Mouse (Mus musculus): ENCODE data around the gene Crkl. TPM values are rescaled to one million over a fixed set of nuclear protein-coding genes. Genes with fewer than 3 reads are reported as not detected.
"Not testable (repeated sequence)": the region's sequence is repeated elsewhere in the genome, so short reads cannot be mapped to it uniquely, and the experiment has no call there.

Crkl gene
- polyA plus RNA-seq, 1 experiment from 2014 or later = 84.5 TPM

DNA sequence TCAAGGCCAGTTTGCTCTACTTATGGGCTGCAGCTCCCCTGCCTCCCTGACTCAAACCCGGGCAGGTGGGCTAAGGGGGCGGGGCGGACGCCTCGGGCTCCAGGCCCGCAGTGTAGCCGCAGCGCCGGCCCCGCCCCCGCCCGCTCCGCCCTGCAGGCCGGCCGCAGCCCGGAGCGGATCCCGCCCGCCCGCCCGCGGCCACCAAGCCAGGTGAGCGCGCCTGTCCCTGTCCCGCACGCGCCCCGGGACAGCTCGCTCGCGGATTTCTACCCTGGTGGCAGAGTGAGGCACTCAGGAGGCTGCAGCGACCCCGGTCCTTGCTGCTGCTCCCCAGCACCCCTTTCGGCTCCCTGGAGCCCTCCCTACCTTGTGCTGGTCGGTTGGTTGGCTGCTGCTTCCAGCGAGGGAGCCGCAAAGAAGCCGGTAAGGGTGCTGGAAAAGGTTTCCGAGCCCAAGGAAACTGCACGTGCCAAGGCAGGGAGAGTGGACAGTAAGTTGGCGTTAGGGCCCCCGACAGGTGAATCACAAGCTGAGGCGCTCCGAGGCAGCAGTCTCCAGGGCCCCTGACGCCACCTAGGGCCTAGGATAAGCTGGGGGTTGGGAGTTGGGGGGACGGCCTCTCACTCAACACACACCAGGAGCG lies 37.8 kb downstream of the Crkl start, which contains the start of gene Aifm3:
Gene Aifm3, plus strand, starts transcription at position 143 of the 643 bp plus-strand sequence.
- ATAC-seq (ENCODE audit: low read depth) = peak; percentile 75; the same call in 1 of the 2 replicates
- Histone ChIP-seq H3K27ac (replicated peaks) (no peak within 1 kb of the TSS), H3K9ac (peak within 1 kb of the TSS; percentile 71), H3K36me3 (peaks cover 31% of the 10 kb centered on the region), H3K4me2 (peak within 1 kb of the TSS; percentile 85), H3K4me1 (replicated peaks) (peaks cover 19% of the 10 kb centered on the region), H3K9me3 (no peaks in the 10 kb centered on the region), H3K4me3 (peak within 1 kb of the TSS; percentile 44), H3K27me3 (peaks cover 40% of the 10 kb centered on the region)
- 1% methylated on average over 45 of the region's 47 CpGs for WGBS

DNA sequence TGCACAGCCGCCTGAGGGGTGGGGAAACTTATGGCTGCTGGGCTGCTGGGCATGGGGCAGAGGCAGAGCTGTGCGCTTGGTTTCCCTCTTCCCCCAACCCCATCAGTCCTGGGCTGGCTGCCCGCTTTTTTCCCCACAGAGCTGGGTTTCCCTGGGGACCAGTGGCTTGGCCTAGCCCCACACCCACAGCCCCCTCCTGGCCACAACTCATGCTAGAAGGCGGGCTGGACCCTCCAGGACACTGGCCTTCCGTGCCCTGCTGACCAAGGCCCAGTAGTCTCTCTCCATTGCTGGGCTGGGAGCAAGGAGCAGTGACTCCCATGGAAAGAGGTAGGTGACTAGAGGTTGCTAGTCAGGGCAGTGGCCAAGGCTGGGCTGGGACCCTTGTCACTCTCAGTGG lies 39.4 kb downstream of the Crkl start:
- Histone ChIP-seq H3K27me3 (peaks cover 40% of the 10 kb centered on the region), H3K36me3 (peaks cover 17% of the 10 kb centered on the region), H3K4me1 (replicated peaks) (peaks cover 21% of the 10 kb centered on the region), H3K27ac (replicated peaks) (no peak overlapping the region), H3K4me3 (no peak overlapping the region), H3K4me2 (no peak overlapping the region), H3K9me3 (no peaks in the 10 kb centered on the region), H3K9ac (no peak overlapping the region)
- ATAC-seq (ENCODE audit: low read depth) = no peak
- WGBS = 89% methylated on average over 5 of the region's 5 CpGs

DNA sequence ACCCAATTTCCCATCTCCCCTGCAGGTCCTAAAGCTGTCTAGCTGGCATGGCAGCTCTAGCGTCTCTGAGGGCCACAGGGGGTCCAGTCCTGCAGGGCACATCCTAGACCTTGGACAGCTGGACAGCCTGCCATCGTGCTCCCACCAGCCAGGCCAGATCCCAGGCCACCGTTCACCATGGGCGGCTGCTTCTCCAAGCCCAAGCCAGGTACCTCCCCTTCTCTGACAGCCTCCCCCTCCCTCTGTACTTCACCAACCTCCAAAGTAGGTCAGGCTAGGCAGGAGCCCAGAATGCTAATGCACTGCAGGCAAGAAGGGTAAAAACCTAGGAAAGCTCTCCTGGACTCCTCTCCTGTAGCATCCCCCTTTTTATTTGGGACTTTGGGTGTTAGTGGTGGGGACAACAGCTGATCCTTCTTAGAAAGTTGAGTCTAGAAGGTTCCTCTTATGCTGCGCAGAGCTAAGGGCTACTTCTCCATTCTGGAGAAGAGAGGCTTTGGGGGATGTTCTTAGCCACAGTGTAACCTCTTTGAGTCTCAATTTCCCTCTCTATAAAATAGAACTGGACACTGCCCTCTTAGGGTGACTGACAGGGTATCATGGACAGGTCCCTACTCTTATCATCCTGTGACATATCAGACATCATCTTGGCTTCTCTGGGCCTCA lies 40.2 kb downstream of the Crkl start:
- Histone ChIP-seq H3K4me3 (no peak overlapping the region), H3K9ac (no peak overlapping the region), H3K27ac (replicated peaks) (no peak overlapping the region), H3K4me1 (replicated peaks) (peaks cover 25% of the 10 kb centered on the region), H3K27me3 (peaks cover 40% of the 10 kb centered on the region), H3K9me3 (no peaks in the 10 kb centered on the region), H3K36me3 (peaks cover 10% of the 10 kb centered on the region), H3K4me2 (no peak overlapping the region)
- ATAC-seq (ENCODE audit: low read depth) = no peak
- 64% methylated on average over 5 of the region's 5 CpGs for WGBS

- H3K4me1 ChIP-seq (replicated peaks) = peaks cover 25% of the 10 kb centered on the region
- peaks cover 5% of the 10 kb centered on the region; the same call in 1 of the 2 replicates for H3K27me3 ChIP-seq
- no peaks in the 10 kb centered on the region for H3K9me3 ChIP-seq
- H3K36me3 ChIP-seq = no peaks in the 10 kb centered on the region
- no peak overlapping the region for H3K4me2 ChIP-seq
- WGBS = 49% methylated on average over 2 of the region's 2 CpGs
- H3K27ac ChIP-seq (replicated peaks) = peak overlapping the region; percentile 49
- H3K9ac ChIP-seq = no peak overlapping the region
- no peak overlapping the region for H3K4me3 ChIP-seq
- ATAC-seq (ENCODE audit: low read depth) = no peak
Measured at GRCm38 (mm10) chr16:17496499-17497305, 44.9 kb downstream of the Crkl start.

- ATAC-seq (ENCODE audit: low read depth) = peak; percentile 69
- H3K9me3 ChIP-seq = no peaks in the 10 kb centered on the region
- H3K4me2 ChIP-seq = no peak overlapping the region
- no peaks in the 10 kb centered on the region for H3K27me3 ChIP-seq
- no peak overlapping the region for H3K4me3 ChIP-seq
- H3K4me1 ChIP-seq (replicated peaks) = peaks cover 25% of the 10 kb centered on the region
- H3K9ac ChIP-seq = no peak overlapping the region
- 22% methylated on average over 10 of the region's 10 CpGs for WGBS
- H3K36me3 ChIP-seq = no peaks in the 10 kb centered on the region
- no peak overlapping the region for H3K27ac ChIP-seq (replicated peaks)
Measured at GRCm38 (mm10) chr16:17499249-17499883, 47.6 kb downstream of the Crkl start.

GRCm38 (mm10) chr16:17502681-17503080 lies 50.9 kb downstream of the Crkl start:
- Histone ChIP-seq H3K9me3 (no peaks in the 10 kb centered on the region), H3K27ac (replicated peaks) (no peak overlapping the region), H3K9ac (no peak overlapping the region), H3K4me2 (no peak overlapping the region), H3K4me1 (replicated peaks) (peaks cover 10% of the 10 kb centered on the region), H3K4me3 (no peak overlapping the region), H3K27me3 (no peaks in the 10 kb centered on the region), H3K36me3 (no peaks in the 10 kb centered on the region)
- WGBS = 79% methylated on average over 4 of the region's 4 CpGs
- no peak for ATAC-seq (ENCODE audit: low read depth)

DNA sequence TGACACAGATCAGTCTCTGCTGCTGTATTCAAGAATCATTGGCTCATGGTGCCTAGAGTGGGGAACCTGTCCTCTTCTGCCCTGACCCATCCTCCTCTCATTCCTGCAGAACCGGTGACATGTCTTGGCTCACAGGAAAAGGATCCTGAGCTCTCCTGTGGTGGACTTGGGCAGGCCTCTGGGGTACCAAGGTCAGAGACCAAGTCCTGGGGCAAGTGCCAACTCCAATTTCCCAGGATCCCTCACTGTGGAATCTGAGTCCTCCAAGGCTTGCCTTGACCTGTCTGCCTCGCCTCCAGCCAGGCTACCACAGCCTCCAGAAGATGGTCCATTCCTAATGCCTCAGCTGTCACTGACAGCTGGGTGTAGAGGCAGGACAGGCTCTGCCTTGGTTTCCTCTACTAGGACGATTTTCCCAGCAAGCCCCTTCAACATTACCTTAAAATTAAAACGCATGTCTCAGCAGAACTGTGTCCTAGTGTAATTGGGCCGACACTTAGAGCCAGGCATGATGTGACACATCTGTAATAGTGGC lies 55.3 kb downstream of the Crkl start:
- no peak for ATAC-seq (ENCODE audit: low read depth)
- Histone ChIP-seq H3K9me3 (no peaks in the 10 kb centered on the region), H3K27ac (replicated peaks) (no peak overlapping the region), H3K4me3 (no peak overlapping the region), H3K4me2 (no peak overlapping the region), H3K4me1 (replicated peaks) (peaks cover 19% of the 10 kb centered on the region), H3K9ac (0 out of 2 replicates have a peak overlapping the region, but pooled peaks have one; percentile 17), H3K27me3 (no peaks in the 10 kb centered on the region), H3K36me3 (peaks cover 9% of the 10 kb centered on the region)
- WGBS = 84% methylated on average over 5 of the region's 5 CpGs

DNA sequence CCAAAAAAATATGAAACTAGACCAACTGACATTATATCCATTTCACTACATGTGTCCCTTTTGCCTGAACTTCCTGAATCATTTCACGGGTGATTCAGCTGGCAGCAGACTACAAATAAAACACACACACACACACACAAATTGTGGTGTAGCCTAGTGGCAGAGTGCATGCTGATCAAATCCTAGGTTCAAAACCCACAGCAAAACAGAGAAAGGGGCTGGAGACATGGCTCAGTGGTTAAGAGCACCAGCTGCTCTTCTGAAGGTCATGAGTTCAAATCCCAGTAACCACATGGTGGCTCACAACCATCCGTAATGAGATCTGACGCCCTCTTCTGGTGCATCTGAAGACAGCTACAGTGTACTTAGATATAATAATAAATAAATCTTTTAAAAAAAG lies 56.2 kb downstream of the Crkl start:
- Histone ChIP-seq H3K4me3 (peak overlapping the region; percentile 87), H3K4me1 (replicated peaks) (peaks cover 19% of the 10 kb centered on the region), H3K9ac (peak overlapping the region; percentile 88), H3K27ac (replicated peaks) (peak overlapping the region; percentile 90), H3K36me3 (peaks cover 18% of the 10 kb centered on the region), H3K4me2 (peak overlapping the region; percentile 86)
- 30% methylated on average over 3 of the region's 3 CpGs for WGBS
- not testable (repeated sequence) for H3K27me3 ChIP-seq, H3K9me3 ChIP-seq
- peak; percentile 4; the same call in 1 of the 2 replicates for ATAC-seq (ENCODE audit: low read depth)

- peak; percentile 98 for ATAC-seq (ENCODE audit: low read depth)
- H3K36me3 ChIP-seq = peaks cover 25% of the 10 kb centered on the region
- H3K4me1 ChIP-seq (replicated peaks) = peaks cover 19% of the 10 kb centered on the region
- peak within 1 kb of the TSS; percentile 90 for H3K27ac ChIP-seq (replicated peaks)
- no peaks in the 10 kb centered on the region for H3K27me3 ChIP-seq
- peak within 1 kb of the TSS; percentile 87 for H3K4me3 ChIP-seq
- no peaks in the 10 kb centered on the region for H3K9me3 ChIP-seq
- under 1% methylated on average over 50 of the region's 50 CpGs for WGBS
- peak within 1 kb of the TSS; percentile 88 for H3K9ac ChIP-seq
- peak within 1 kb of the TSS; percentile 86 for H3K4me2 ChIP-seq
Measured at GRCm38 (mm10) chr16:17508546-17509239, 56.9 kb downstream of the Crkl start, which contains the start of gene Lztr1. Gene Lztr1, plus strand, starts transcription at chr16:17508688.

DNA sequence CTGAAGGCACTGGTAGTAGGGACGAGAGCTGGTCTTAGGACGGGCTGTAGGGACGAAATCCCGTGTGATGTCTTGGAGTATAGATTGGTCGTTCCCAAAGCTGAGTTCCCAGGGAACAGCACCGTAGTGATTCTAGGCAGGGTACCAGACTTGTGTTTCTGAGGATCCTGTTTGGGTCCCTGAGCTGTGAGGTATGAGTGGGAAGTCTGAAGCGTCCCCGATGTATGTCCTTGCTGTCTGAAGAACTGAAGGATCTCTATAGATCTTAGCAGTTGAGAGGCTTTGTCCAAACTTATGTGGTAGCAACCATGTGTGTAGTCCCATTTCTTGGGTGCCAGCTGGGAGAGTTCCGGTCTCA lies 57.4 kb downstream of the Crkl start:
- Histone ChIP-seq H3K27ac (replicated peaks) (peak overlapping the region; percentile 90), H3K9ac (peak overlapping the region; percentile 88), H3K36me3 (peaks cover 30% of the 10 kb centered on the region), H3K4me1 (replicated peaks) (peaks cover 19% of the 10 kb centered on the region), H3K27me3 (no peaks in the 10 kb centered on the region), H3K4me3 (peak overlapping the region; percentile 87), H3K4me2 (peak overlapping the region; percentile 86), H3K9me3 (no peaks in the 10 kb centered on the region)
- no peak; the same call in none of the 2 replicates for ATAC-seq (ENCODE audit: low read depth)
- 11% methylated on average over 9 of the region's 9 CpGs for WGBS

- no peaks in the 10 kb centered on the region for H3K27me3 ChIP-seq
Measured at GRCm38 (mm10) chr16:17510143-17510542, 58.4 kb downstream of the Crkl start.

More at GRCm38 (mm10) chr16:17510143-17510542, 58.4 kb downstream of the Crkl start:
- ATAC-seq (ENCODE audit: low read depth) = no peak
- Histone ChIP-seq H3K9me3 (no peaks in the 10 kb centered on the region), H3K36me3 (peaks cover 39% of the 10 kb centered on the region), H3K27ac (replicated peaks) (no peak overlapping the region), H3K4me2 (peak overlapping the region; percentile 86), H3K4me1 (replicated peaks) (peaks cover 19% of the 10 kb centered on the region), H3K9ac (peak overlapping the region; percentile 88), H3K4me3 (peak overlapping the region; percentile 87)
- 97% methylated on average over 2 of the region's 2 CpGs for WGBS
